Mouse (Mus musculus): Measurements from ENCODE around the gene Hddc3. TPM values are rescaled to one million over a fixed set of nuclear protein-coding genes. Genes with fewer than 3 reads are reported as not detected.
A peak's percentile ranks its signal among the peaks of the same experiment; 100 is the strongest.
"Not testable (repeated sequence)": the region's sequence is repeated elsewhere in the genome, so short reads cannot be mapped to it uniquely, and the experiment has no call there.

The Hddc3 gene
- polyA plus RNA-seq, 1 experiment from 2014 or later: 4.2 TPM

DNA sequence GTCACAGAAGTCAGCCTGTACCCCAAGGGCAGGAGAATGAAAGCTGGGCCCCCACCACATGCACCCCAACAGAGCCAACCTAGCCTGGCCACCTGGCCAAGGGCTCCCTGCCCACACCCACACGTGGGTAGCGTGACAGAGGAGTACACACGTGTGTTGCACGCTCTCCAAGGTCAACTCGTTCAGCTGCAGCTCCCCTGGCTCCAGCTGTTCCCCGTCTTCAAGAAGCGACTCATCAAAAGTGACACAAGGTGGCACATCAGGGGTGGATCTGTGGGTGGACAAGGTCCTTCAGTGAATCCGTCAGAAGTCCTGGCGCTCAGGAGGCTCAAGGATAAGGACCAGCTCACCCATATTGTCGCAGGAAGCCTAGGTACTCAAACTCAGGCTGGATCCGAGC, 40.0 kb downstream of the Hddc3 start:
- DNase-seq: no peak
- whole genome bisulfite sequencing (ENCODE audit: insufficient replicate concordance): 74% methylated on average over 11 of the region's 11 CpGs
- ATAC-seq (ENCODE audit: low read depth): no peak

DNA sequence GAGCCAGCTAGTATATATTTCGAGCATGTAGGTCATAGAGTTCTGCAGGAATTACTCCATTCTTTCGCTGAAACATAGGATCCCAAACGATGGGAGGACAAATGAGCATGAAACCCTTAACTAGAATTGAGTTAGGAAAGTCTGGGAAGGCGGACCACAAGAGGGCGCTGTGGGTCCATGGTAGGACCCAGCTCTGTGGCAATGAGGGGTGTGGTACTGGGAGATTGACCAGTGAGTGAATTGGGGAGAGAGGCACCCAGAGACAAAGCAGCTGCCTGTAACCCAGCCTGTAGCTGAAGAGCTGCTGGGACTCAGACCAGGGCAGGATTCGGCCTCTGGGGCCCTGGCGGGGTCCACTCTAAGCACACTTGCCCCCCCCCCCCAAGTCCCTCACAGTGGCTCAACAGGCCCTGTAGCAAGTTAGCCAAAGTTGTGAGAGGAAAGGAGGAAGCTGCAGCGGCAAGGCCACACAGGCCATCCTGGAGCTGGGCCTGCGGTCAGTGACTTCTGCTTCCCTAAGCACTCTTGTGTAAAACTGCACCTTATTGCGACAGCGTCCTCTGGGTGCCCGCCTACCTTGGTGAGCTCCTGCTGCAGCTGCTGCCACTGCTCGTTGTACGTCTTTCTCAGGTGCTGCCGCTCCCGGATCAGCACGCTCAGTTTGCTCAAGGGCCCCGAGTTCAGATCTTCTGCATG, 43.5 kb downstream of the Hddc3 start:
- peak overlapping the region; percentile 43 for H3K4me2 ChIP-seq
- H3K4me1 ChIP-seq (replicated peaks): peaks cover 23% of the 10 kb centered on the region
- peak overlapping the region; percentile 48 for H3K4me3 ChIP-seq (replicated peaks)
- H3K9ac ChIP-seq: no peak overlapping the region
- H3K36me3 ChIP-seq: peaks cover 19% of the 10 kb centered on the region
- peaks cover 32% of the 10 kb centered on the region for H3K27me3 ChIP-seq
- peak overlapping the region; percentile 68 for H3K27ac ChIP-seq
- peak; percentile 59 for ATAC-seq (ENCODE audit: low read depth)
- peak; percentile 70 for DNase-seq
- 4% methylated on average over 18 of the region's 18 CpGs for WGBS (ENCODE audit: insufficient replicate concordance)
- no peaks in the 10 kb centered on the region for H3K9me3 ChIP-seq (replicated peaks)

More for the DNA sequence above, 40.0 kb downstream of the Hddc3 start:
- H3K9me3 ChIP-seq (replicated peaks): no peaks in the 10 kb centered on the region
- no peak overlapping the region for H3K9ac ChIP-seq
- peaks cover 17% of the 10 kb centered on the region for H3K4me1 ChIP-seq (replicated peaks)
- H3K27me3 ChIP-seq: peaks cover 20% of the 10 kb centered on the region
- no peak overlapping the region for H3K4me3 ChIP-seq (replicated peaks)
- no peak overlapping the region for H3K4me2 ChIP-seq
- no peak overlapping the region for H3K27ac ChIP-seq
- H3K36me3 ChIP-seq: peaks cover 12% of the 10 kb centered on the region

DNA sequence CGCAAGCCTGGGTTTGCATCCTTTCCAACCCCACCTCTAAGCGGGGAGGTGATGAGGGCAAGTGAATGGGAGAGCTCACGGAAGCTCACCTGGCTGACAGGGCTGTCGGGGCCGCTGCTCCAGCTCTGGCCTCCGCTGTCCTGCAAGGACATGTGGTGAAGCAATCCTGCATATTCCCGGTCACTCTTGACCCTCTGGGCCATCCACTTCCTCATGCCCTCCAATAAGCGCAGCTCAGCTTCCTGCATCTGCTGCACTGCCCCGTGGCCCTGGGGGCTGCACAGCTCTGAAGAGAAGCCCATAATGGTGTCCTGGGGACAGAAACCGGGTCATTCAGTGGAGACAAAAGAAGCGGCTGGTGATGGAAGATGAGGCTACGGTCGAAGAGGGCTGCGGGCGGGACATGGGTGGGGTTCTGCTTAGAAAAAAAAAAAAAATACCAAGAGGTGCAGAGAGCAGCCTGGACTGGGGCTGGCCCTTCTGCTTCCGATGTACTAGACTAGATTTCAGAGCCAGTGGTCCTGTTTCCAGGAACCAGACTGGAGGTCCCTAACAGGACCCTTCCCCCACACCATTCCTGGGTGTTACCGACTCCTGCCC, 44.2 kb downstream of the Hddc3 start:
- H3K9ac ChIP-seq: peak overlapping the region; percentile 54
- H3K36me3 ChIP-seq: peaks cover 25% of the 10 kb centered on the region
- H3K27ac ChIP-seq: peak overlapping the region; percentile 68
- H3K27me3 ChIP-seq: peaks cover 29% of the 10 kb centered on the region
- DNase-seq (no peak), ATAC-seq (ENCODE audit: low read depth) (0 out of 2 replicates have a peak, but pooled peaks have one; percentile 18)
- H3K4me2 ChIP-seq: peak overlapping the region; percentile 43
- H3K4me1 ChIP-seq (replicated peaks): peaks cover 23% of the 10 kb centered on the region
- H3K4me3 ChIP-seq (replicated peaks): peak overlapping the region; percentile 48
- 6% methylated on average over 17 of the region's 17 CpGs for WGBS (ENCODE audit: insufficient replicate concordance)
- H3K9me3 ChIP-seq (replicated peaks): no peaks in the 10 kb centered on the region

DNA sequence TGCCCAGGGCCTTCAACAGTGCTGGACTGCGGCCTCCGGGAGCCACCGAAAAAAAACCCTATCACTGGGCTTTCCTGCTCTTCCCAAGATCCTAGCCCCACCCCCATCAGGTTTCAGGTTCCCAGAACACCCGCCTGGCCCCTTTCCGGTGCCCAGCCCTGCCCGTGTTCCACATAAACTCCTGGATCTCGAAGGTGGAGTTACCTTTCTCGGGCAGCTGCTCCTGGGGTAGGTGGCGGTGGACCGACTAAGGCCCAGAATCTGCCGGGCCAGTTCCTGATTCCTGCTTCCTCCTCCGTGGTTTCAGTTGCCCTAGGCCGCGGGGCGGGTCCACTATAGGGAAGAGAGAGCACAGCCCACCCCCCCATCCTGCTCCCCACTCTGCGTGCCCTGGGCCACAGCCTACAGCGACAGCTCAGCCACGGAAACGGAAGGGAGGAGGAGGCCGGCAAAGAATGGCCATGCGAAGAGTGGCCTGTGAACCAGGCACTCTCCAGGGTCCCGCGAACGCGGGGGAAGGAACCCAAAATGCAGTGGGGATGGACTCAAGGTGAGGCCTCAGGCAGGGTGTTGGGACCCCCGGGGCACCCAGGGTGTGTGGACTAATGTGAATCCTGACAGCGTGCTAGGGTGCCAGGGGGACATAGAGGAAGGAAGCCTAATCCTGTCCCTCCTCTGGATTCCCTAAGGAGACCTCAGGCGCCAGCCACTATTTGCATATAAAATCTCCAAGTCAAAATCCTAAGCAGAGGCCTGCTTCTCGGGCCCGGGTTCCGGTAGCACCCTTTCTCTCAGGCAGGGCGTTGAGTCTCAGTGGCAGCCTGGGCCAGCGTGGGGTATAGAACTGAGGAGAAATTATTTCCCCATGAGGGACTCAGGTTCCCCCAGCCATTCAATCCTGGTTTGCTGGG, 45.0 kb downstream of the Hddc3 start, which contains the start of gene Fes:
Gene Fes, minus strand, starts transcription at position 314 of the 911 bp plus-strand sequence.
- Histone ChIP-seq H3K4me2 (peak within 1 kb of the TSS; percentile 43), H3K4me3 (replicated peaks) (peak within 1 kb of the TSS; percentile 48), H3K36me3 (peaks cover 27% of the 10 kb centered on the region), H3K4me1 (replicated peaks) (peaks cover 23% of the 10 kb centered on the region), H3K9ac (peak within 1 kb of the TSS; percentile 54), H3K9me3 (replicated peaks) (no peaks in the 10 kb centered on the region), H3K27ac (peak within 1 kb of the TSS; percentile 68), H3K27me3 (peaks cover 29% of the 10 kb centered on the region)
- WGBS (ENCODE audit: insufficient replicate concordance): 9% methylated on average over 33 of the region's 33 CpGs
- DNase-seq (no peak), ATAC-seq (ENCODE audit: low read depth) (no peak)

DNA sequence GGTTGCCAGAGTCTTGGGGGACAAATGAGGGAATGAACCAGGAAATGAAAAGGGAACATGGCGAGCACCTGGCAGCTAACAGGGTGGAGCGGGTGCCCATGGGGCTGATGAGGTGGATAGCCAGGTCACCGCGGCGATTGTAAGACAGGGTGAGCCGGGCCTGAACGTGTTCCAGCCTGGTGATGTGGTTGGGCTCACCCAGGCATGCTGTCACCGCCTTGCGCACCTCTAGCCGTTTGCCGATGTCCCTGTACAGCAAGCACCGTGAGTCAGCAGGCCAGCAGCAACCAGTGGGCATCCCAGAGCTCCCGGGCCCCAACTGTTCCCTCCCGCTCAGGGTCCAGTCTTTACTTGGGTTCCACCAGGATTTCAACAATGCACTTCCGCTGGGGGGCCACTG, 49.2 kb downstream of the Hddc3 start:
- no peaks in the 10 kb centered on the region for H3K9me3 ChIP-seq (replicated peaks)
- peaks cover 53% of the 10 kb centered on the region for H3K36me3 ChIP-seq
- no peak overlapping the region for H3K27ac ChIP-seq
- H3K27me3 ChIP-seq: peaks cover 20% of the 10 kb centered on the region
- ATAC-seq (ENCODE audit: low read depth) (no peak), DNase-seq (no peak)
- H3K4me3 ChIP-seq (replicated peaks): no peak overlapping the region
- 84% methylated on average over 15 of the region's 15 CpGs for WGBS (ENCODE audit: insufficient replicate concordance)
- no peak overlapping the region for H3K4me2 ChIP-seq
- H3K9ac ChIP-seq: no peak overlapping the region
- H3K4me1 ChIP-seq (replicated peaks): peaks cover 19% of the 10 kb centered on the region

DNA sequence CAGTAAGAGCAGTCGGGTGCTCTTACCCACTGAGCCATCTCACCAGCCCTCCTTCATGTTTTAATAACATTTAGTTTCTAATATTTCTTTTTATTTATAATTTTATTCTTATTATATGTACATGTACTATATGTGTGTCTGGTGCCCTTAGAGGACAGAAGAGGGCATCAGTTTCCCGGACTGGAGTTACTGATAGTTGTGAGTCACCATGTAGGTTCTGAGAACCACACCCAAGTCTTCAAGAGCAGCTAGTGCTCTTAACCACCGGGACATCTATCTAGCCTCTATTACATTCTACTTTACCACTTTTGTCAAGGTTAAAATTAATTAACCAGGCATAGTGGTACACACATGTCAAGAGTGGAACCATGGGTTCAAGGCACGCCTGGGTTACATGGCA, 51.7 kb downstream of the Hddc3 start:
- DNase-seq (no peak), ATAC-seq (ENCODE audit: low read depth) (no peak)
- H3K4me3 ChIP-seq (replicated peaks): no peak overlapping the region
- H3K9me3 ChIP-seq (replicated peaks): no peaks in the 10 kb centered on the region
- no peaks in the 10 kb centered on the region for H3K27me3 ChIP-seq
- H3K36me3 ChIP-seq: peaks cover 62% of the 10 kb centered on the region
- no peak overlapping the region for H3K9ac ChIP-seq
- 64% methylated on average over 4 of the region's 4 CpGs for WGBS (ENCODE audit: insufficient replicate concordance)
- peaks cover 4% of the 10 kb centered on the region for H3K4me1 ChIP-seq (replicated peaks)
- H3K27ac ChIP-seq: no peak overlapping the region
- no peak overlapping the region for H3K4me2 ChIP-seq

DNA sequence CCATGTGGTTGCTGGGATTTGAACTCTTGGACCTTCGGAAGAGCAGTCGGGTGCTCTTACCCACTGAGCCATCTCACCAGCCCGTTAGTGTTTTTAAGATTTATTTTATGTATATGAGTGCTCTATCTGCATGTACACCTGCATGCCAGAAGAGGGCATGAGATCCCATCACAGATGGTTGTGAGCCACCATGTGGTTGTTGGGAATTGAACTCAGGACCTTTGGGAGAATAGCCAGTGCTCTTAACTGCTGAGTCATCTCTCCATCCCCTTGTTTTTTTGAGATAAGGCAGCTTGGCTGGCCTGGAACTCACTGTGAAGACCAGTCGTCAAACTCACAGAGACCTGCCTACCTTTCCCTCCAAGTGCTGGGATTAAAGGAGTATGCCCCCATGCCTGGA, 53.5 kb downstream of the Hddc3 start:
- not testable (repeated sequence) for H3K27ac ChIP-seq; H3K4me2 ChIP-seq; ATAC-seq (ENCODE audit: low read depth); H3K4me3 ChIP-seq (replicated peaks); H3K9ac ChIP-seq; H3K9me3 ChIP-seq (replicated peaks); DNase-seq
- Histone ChIP-seq H3K4me1 (replicated peaks) (peaks cover 22% of the 10 kb centered on the region), H3K36me3 (peaks cover 49% of the 10 kb centered on the region), H3K27me3 (peaks cover 14% of the 10 kb centered on the region)
- 71% methylated on average over 4 of the region's 4 CpGs for WGBS (ENCODE audit: insufficient replicate concordance)

DNA sequence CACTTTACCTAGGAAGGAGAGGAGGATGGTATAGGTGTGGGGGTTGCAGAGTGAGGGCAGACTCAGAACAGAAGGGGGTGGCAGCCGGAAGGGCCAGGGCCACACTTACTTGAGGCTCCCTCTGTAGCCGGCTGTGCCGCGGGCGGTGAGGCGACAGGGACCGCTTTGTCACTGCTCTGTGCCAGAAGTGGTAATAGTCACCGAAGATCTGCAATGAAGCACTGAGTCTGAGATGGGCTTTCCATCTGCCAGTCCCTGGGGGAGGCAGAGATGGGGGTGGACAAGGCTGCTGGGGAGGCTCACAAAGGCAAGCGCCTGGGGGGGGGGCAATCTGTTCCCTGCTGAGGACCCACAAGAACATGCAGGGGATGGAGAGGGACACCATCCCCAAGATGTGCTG, 55.1 kb downstream of the Hddc3 start:
- Histone ChIP-seq H3K36me3 (peaks cover 33% of the 10 kb centered on the region), H3K27ac (no peak overlapping the region), H3K4me2 (no peak overlapping the region), H3K4me3 (replicated peaks) (no peak overlapping the region), H3K4me1 (replicated peaks) (peaks cover 31% of the 10 kb centered on the region), H3K9me3 (replicated peaks) (no peaks in the 10 kb centered on the region), H3K9ac (no peak overlapping the region), H3K27me3 (peaks cover 29% of the 10 kb centered on the region)
- WGBS (ENCODE audit: insufficient replicate concordance): 90% methylated on average over 9 of the region's 9 CpGs
- ATAC-seq (ENCODE audit: low read depth) (no peak), DNase-seq (no peak)

DNA sequence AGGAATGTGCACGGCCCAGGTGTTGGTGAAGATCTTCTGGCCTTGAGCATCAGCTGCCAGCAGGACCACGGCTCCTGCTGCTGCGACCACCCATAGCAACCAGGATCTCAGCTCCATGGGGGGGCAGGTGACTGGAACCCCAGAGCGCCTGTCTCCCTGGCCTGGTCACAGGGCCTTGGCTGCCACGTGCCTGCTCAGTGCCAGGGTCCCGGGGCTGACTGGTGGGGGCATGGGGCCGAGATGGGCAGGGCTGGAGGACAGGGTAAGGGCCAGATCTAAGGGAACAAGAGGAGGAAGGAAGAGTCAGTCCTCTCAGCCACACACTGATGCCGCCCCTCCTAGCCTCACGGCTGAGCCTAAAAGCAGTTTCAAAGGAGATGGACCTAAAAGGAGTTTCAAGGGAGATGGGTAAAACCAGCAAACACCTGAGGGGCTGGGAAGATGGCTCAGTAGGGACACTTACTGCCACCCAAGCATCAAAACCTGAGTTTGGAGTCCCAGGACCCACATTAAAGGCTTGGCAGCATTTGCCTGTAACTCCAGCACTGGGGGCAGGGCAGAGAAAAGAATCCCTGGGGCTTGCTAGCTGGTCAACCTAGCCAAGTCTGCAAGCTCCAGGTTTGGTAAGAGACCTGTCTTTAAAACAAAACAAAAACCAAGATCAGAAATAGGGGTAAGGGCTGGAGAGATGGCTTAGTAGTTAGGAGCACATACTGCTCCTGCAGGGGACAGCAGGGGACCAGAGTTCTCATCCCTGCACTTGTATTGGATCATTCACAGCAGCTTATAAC, 55.9 kb downstream of the Hddc3 start:
- Histone ChIP-seq H3K9me3 (replicated peaks) (no peaks in the 10 kb centered on the region), H3K4me1 (replicated peaks) (peaks cover 40% of the 10 kb centered on the region), H3K9ac (no peak overlapping the region), H3K4me3 (replicated peaks) (no peak overlapping the region), H3K27me3 (peaks cover 38% of the 10 kb centered on the region), H3K27ac (no peak overlapping the region), H3K36me3 (peaks cover 25% of the 10 kb centered on the region), H3K4me2 (no peak overlapping the region)
- DNase-seq (no peak), ATAC-seq (ENCODE audit: low read depth) (no peak)
- WGBS (ENCODE audit: insufficient replicate concordance): 77% methylated on average over 9 of the region's 9 CpGs

DNA sequence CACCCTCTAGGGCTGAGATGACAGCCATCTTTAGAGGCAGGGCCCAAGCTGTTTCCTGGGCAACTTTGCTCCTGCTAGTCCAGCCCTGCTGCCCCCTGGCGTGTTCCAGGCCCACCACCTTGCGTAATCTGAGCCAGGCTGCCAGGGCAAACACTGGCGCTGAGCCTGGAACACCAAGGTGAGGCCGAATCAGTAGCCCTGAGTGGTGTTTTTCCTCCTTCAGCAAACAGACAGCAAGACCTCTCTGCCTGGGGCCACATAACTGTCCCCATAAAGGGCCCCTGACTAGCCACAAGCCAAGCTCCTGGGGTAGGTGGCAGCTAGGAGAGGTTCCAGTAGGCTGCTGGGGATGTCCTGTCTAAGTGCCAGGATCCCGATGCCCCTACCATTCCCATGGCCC, 57.2 kb downstream of the Hddc3 start:
- 58% methylated on average over 5 of the region's 5 CpGs for WGBS (ENCODE audit: insufficient replicate concordance)
- Histone ChIP-seq H3K9ac (peak overlapping the region; percentile 24; the same call in 1 of the 2 replicates), H3K4me1 (replicated peaks) (peaks cover 51% of the 10 kb centered on the region), H3K27ac (peak overlapping the region; percentile 75), H3K4me2 (peak overlapping the region; percentile 90), H3K4me3 (replicated peaks) (peak overlapping the region; percentile 76; the same call in 1 of the 2 replicates), H3K27me3 (peaks cover 51% of the 10 kb centered on the region), H3K36me3 (peaks cover 24% of the 10 kb centered on the region), H3K9me3 (replicated peaks) (no peaks in the 10 kb centered on the region)
- DNase-seq (no peak), ATAC-seq (ENCODE audit: low read depth) (peak; percentile 43)

Data from liver, embryonic 13.5 days (tissue).